Mouse (Mus musculus) C2C12 (cell line): ENCODE results near the gene Eya2.

ENCODE experiments used
- CEBPB ChIP-seq: IDR thresholded peaks from one replicate; pipeline ENCODE4 v1.6.1; 2011; ENCODE audit warnings: low read depth, mild to moderate bottlenecking, control low read depth, moderate library complexity
- CTCF ChIP-seq: IDR thresholded peaks from one replicate; pipeline ENCODE4 v1.5.1; 2011; ENCODE audit not compliant: control insufficient read depth, insufficient read depth, insufficient read length
- MYOG ChIP-seq: IDR thresholded peaks from one replicate; pipeline ENCODE4 v1.6.1; 2011; ENCODE audit not compliant: control insufficient read depth, insufficient read length; ENCODE audit errors: extremely low read depth

DNA sequence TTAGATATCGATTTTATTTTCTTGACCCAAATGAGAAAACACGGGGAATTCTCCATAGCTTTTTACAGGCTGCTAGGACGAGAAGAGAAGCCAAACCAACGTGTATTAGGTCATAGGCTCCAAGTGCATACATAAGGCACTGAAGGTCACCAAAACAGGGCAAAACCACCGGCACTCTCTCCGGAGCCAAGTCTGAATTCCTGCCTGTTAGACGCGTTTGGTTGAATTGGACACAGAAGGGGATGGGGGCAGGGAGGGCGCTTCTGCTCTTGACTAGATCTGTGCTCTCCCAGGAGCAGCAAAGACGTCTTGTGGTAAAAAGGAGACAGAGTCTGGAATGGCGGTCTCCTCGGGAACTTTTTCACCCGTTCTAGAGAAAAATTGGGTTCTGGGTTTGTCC is 6.1 kb downstream of the Eya2 start:
- TF ChIP-seq CTCF (no peak), CEBPB (no peak), MYOG (no peak)
